Mouse (Mus musculus): ENCODE data around the gene Tfr2. TPM values are rescaled to one million over a fixed set of nuclear protein-coding genes. Genes with fewer than 3 reads are reported as not detected.
A peak's percentile ranks its signal among the peaks of the same experiment; 100 is the strongest.

Gene Tfr2
- total RNA-seq, 4 experiments from 2014 or later: 10.7 to 16.2 (median 12.7) TPM

DNA sequence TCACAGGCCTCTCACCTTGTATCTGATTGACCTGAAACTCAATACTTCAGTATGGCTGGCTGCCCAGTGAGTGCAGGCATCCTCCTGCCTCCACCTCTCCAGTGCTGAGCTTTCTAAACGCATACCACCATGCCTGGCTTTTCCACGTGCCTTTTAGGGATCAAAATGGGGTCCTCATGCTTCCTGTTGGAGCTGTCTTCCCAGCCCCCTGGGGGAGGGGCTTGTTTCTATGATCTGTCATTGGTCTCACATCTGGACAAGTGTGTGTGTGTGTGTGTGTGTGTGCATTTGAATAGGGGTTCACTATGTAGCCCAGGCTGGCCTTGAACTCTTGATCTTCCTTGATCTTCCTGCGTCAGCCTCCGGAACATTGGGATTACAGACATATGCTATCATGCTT is 32.2 kb upstream of the Tfr2 start:
- DNase-seq (ENCODE audit: low spot score in 2 of 2): no peak

DNA sequence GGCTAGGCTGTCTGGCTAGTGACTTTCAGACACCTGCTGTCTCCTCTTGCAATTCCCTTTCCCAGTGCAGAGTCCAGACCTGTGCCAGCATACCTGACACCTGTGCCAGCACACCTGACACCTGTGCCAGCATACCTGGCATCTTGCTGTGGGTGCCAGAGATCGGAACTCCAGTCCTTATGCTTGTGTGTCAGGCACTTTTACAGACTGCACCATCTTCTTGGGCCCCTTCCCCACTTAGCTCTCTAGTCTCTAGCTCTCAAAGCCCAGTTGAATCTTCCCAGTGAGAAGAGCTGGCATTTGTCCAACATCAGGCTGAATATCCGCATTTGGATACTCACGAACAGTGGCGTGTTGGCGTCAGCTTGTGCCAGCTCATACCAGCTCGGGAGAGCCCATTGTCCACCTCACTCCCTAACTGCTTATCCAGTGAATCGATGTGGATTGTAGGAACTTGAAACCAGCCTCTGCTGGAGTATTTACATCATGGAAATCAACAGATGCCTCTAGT is 30.3 kb upstream of the Tfr2 start:
- peak in 1 of 2 experiments; percentile 64 for DNase-seq (ENCODE audit: low spot score in 2 of 2)

DNA sequence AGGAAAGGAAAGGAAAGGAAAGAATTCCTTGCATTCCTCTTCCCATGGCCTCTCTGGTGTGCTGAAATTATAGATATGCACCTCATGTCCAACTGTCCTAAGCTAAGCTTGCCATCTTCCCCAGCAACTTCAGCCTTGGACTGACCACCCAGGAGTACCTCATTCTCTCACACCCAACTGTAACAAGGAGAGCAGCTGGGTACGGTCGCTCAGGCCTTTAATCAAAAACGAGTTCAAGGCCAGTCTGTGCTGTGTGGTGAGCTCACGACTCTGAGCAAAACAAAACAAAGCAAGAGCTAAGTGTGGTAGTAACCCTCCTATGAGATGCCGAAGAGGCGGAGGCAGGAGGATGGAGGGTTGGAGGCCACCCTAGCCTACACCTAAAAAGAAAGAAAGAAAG is 28.6 kb upstream of the Tfr2 start:
- DNase-seq (ENCODE audit: low spot score in 2 of 2): no peak

DNA sequence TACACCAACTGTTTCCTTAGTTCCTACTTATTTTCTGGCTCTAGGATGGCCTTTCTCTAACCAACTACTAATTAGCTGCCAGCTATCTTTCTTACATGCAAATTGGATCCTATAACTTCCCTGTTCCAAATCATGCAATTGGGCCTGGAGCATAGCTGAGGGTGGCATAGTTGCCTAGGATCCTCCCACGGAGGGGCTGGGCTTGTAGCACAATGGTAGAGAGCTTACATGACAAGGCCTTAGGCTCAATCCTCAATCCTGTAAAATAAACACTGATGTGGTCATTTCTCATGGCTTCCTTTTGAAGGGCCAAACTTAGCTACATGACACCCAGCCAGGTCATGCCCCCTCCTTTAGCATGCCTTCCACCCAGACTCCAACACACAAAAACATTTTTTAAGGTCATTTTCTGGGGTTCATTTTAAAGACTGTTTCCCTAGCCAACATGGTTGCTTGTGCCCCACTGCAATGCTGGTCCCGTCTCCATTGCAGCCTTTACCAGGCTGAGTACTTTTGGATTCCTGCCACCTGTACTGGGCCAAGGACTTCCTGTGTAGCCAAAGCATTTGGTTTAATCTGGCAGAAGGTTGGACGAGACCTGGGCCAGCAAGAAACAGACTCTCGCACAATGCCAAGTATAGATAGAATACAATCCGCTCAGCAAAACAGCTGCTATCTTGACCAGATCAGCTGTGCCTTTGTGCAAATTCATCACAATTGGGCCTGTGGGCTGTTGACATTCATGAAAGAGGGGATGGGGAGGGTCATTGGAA is 27.7 kb upstream of the Tfr2 start:
- DNase-seq (ENCODE audit: low spot score in 2 of 2): no peak

DNA sequence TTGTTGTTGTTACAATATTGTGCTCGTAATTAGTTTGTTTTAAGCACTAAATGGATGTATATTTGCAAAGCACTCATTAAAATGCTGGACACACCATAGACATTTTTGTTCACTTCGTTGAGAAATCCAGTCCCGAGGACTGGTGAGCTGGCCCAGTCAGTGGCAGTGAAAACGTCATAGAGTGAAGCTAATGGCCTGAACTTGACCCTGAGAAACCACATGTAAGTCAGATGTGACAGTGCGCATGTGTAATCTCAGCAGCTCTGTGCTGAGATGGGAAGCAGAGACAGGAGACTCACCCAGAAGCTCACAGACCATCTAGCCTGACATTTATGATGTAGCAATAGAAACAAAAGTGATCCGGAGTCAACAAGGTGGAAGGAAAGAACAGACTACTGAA is 24.7 kb upstream of the Tfr2 start:
- no peak for DNase-seq (ENCODE audit: low spot score in 2 of 2)

DNA sequence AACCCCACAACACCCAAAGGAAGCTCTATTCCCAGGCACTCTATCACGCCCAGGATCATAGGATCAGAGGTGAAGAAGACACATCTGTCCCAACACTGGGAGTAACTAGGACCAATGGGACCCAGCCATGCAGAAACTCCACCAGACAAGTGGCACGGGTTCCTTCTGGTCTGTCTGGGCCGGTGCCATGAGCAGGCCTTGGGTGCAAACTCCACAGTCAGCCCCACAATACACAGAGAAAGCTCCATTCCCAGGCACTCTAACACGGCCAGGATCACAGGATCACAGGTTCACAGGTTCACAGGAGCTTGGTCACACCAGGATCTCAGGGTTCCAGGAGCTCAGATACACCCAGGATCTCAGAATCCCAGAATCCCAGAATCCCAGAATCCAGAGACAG is 24.0 kb upstream of the Tfr2 start:
- no peak for DNase-seq (ENCODE audit: low spot score in 2 of 2)

DNA sequence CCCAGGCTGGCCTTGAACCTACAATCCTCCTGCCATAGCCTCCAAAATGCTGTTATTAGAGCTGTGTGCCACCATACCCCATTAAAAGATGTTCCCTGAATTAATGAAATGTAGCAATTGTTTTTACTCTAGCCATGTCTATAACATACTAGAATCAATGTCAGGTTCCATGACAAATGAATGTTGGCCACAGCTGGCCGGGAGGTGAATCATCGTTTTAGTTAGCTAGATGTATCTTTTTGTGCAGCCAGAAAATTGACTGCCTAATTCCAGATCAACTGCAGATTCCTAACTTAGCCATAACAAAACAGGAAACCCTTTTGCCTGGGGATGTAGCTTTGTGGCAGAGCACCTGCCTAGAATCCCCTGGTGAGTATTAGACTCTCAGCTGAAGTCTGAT is 19.8 kb upstream of the Tfr2 start:
- no peak for DNase-seq (ENCODE audit: low spot score in 2 of 2)

DNA sequence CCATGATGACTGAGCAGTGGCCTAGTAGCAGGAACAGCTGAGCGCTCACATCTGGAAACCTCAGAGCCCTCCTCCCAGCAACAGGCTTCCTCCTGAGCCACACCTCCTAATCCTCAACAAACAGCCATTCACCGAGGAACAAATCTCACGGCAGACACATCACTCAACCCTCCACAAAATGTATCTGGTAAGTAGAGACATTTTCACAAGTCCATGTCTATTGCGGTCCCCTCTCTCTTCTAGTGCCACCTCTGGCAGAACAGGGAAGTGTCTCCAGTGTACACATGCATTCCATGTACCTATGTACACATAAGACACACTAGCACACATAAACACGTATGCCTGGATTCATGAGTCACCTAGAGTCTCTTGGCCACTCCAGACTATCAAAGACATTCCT is 18.5 kb upstream of the Tfr2 start:
- DNase-seq (ENCODE audit: low spot score in 2 of 2): no peak

DNA sequence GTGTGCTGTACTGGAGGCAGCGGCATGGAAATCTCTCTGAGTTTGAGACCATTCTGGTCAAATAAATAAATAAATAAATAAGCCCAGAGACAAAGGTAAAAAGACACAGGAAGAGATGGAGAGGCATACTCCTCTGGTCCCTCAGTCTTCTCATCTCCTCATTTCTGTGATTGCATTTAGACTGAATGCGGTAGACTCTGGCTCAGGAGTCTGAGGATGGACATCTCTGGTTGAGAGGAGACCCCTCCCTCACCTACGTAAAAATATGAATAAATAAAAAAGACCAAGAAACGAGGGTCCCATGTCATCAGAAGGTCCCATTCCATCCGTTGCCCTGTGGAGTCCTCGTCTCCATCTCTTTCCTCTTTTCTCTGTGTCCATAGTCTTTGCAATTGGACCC is 16.6 kb upstream of the Tfr2 start:
- no peak for DNase-seq (ENCODE audit: low spot score in 2 of 2)

DNA sequence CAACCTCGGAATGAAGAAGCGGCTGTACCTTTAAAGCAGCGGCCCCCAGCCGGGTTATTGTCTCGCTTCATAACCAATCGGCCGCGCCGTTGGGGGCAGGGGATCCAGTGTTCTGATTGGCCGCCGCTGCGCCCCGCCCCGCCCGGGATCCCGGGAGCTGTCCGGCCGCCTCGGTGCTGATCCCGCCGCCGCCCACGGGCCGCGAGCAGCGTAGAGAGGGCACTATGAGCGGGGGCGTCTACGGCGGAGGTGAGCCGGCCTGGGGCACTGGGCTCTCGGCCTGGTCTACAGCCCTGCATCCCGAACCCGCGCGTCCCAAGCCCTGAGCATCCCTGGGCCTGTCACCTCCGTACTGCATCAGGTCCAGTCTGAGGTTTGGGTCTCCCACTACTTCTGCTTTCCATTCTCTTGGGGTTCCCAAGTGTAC is 16.2 kb upstream of the Tfr2 start, which contains the start of gene Actl6b:
Gene Actl6b (plus strand): TSS at position 107 of the 427 bp plus-strand sequence.
- peak; percentile 79 to 89 for DNase-seq (ENCODE audit: low spot score in 2 of 2)

DNA sequence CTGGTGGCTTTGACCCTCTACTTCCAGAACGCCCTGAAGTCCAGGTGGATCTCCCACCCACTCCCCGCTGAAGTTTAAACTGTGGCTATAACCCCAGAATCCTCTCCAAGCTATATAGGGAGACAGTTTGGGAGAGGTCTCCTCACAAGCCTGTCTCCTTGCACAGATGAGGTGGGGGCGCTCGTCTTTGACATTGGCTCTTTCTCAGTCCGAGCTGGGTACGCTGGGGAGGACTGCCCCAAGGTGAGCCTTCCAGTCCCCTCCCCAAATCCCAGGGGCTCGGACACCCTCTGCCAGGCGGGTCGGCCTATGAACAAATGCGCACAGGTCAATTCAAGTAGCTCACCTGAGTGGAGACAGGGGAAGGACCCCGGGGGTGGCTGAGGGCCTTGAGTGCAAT is 15.7 kb upstream of the Tfr2 start:
- DNase-seq (ENCODE audit: low spot score in 2 of 2): no peak

DNA sequence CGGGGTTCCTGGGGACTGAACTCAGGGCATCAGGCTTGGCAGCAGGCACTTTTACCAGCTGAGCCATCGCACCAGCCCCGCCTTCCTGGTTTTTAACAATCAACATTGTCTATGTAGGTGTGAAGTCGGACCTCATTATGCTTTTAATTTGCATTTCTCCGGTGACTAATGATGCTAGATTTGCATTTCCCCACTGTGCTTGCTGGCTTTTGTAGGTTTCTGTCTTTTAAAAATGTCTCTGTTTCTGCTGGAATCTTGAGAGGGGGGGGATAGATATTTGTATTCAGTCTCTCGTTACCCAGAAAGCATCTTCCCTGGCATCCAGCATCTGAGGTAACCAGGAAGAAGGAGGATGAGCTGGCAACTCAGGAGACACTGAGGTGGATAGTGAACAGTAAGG is 8.1 kb upstream of the Tfr2 start:
- no peak for DNase-seq (ENCODE audit: low spot score in 2 of 2)

DNA sequence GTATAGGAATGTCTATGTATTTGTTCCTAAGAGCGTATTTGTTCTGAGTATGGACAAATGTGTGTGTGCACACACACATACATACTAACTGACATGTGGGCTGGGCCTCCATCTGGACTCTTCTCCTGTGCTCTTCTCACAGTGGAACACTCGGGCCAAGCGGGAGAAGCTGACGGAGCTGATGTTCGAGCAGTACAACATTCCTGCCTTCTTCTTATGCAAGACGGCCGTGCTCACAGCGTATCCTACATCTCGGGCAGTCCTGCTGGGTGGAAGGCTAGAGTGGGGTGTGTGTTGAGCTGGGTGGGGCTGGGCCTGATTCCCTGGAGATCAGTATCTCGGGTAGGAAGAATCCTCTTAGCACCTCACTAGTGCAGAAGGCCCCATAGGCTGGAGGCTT is 6.7 kb upstream of the Tfr2 start:
- peak in 1 of 2 experiments; percentile 60 for DNase-seq (ENCODE audit: low spot score in 2 of 2)

DNA sequence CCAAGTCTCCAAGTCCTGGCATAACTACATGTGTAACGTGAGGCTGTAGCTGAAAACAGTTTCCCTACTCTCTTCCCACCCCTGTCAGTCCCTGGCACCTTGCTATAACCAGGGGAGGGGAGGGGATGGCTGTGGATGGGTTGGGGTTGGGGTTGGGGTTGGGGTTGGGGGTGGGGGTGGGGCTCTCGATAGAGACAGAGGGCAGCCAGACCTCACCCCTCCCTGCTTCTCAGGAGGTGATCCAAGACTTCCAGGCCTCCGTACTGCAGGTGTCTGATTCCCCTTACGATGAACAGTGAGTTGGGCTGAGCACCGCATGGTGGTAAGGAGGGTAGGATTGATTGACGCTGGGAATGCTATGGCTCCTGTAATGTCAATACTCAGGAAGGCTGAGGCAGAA is 3.9 kb upstream of the Tfr2 start:
- DNase-seq (ENCODE audit: low spot score in 2 of 2): no peak

DNA sequence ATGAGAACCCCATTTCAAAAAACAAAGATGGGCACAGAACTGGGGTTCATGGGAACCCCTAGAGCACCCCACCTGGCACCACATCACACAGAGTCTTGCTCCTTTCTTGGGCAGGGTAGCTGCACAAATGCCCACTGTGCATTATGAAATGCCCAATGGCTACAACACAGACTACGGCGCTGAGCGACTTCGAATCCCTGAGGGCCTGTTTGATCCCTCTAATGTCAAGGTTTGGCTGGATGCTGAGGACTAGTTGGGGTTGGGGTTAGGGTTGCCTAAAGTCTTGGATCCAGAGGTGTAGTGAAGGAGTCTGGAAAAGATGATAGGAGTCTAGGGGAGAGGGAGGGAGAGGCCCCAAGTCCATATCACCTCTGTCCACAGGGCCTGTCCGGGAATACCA is 3.2 kb upstream of the Tfr2 start:
- DNase-seq (ENCODE audit: low spot score in 2 of 2): no peak

DNA sequence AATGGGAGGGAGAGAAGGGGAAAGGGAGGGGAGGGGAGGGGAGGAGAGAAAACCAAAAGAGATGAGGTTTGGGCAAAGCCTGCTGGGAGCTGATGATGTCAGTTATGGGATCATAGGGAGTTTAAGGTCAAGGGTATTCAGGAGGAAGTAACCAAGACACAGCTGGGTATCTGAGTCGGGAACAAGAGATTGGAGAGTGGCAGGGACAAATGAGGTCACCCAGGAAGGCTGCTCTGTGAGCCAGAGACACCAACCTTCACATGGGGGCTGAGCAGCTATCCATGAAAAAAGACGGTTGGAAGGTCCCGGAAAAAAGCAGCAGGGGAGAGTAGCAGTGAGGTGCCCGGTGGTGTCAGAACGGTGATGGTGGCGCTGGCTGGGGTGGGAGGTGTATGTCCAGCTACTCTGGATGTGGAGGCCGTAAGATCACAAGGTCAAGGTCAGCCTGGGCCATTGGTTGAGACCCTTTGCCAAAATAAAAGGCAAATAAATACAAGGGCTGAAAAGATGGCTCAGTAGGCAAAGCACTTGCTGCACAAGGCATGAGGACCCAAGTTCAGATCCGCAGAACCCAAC is 1.3 kb upstream of the Tfr2 start:
- no peak for DNase-seq (ENCODE audit: low spot score in 2 of 2)

DNA sequence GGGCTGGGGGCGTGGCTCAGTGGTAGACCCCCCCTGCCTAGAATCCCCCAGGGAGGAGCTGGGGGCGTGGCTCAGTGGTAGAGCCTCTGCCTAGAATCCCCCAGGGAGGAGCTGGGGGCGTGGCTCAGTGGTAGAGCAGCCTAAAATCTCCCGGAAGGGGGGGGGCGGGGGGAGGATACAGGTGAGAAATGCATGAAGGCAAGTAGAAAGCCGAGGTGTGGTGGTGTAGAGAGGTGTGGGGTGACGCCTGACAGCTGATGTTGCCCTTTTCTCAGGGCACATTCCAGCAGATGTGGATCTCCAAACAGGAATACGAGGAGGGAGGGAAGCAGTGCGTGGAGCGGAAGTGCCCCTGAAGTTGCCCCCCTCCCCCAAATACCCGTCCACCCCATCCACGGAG is 609 bp upstream of the Tfr2 start:
- DNase-seq (ENCODE audit: low spot score in 2 of 2): no peak

DNA sequence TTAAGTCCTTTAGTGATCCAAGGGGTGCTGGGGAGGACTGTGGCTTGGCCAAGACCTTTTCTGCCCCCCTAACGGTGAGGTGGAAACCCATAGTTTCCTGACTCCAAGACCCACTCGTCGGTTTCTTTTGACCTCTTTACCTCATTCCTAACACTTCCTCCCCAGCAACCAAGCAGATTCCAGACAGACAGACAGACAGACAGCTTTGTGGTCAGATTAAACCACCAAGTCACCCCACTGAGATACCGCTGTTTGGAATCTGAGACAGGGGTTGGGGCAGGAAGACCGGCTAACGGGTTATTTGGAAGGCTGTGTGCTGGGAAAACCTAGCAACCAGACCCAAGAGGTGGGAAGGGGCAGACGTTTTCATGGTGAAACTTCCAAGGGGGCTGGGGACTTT is 541 bp downstream of the Tfr2 start:
- DNase-seq (ENCODE audit: low spot score in 2 of 2): no peak

DNA sequence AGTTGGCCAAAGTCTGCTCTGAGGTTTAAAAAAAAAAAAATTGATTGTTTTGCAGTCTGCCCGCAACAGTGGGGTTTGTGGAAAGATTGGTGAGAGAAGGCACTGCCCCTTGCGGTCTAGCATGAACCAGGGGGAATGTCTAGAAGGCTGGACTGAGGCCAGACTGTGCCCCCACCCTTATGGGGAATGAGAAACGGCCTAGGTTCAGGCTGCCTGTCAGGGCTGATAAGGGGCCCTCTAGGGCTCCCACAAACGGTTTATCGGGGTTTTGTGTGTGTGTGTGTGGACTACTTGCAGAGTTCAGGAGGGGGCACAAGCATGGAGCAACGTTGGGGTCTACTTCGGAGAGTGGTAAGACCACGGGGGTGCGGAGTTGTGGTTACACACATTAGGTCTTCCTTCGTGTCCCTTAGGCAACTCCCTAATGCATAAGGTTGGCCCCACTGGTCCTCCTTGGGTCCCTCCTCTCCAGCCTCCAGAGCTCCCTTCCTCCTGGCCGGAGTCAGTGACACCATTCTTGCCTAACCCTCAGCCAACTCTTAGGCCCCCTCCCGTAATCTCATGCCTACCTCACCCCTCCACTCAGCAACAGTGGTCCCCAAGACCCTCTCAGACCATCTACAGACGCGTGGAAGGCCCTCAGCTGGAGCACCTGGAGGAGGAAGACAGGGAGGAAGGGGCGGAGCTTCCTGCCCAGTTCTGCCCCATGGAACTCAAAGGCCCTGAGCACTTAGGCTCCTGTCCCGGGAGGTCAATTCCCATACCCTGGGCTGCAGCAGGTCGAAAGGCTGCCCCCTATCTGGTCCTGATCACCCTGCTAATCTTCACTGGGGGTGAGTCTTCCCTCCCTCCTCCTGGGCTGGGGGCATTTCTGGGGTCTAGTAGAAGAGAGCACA is 1.3 kb downstream of the Tfr2 start:
- no peak for DNase-seq (ENCODE audit: low spot score in 2 of 2)

DNA sequence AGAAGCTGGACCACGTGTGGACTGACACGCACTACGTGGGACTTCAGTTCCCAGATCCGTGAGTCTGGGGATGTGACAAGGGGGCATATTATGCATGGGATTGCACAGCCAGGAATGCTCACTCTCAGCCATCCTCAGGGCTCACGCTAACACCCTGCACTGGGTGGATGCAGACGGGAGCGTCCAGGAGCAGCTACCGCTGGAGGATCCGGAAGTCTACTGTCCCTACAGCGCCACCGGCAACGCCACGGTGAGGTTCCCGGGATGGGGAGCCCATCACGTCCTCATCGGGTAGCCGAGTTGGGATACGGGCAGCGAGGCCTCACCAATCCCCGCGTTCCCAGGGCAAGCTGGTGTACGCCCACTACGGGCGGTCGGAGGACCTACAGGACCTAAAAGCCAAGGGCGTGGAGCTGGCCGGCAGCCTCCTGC is 4.8 kb downstream of the Tfr2 start:
- DNase-seq (ENCODE audit: low spot score in 2 of 2): peak; percentile 33 to 54

DNA sequence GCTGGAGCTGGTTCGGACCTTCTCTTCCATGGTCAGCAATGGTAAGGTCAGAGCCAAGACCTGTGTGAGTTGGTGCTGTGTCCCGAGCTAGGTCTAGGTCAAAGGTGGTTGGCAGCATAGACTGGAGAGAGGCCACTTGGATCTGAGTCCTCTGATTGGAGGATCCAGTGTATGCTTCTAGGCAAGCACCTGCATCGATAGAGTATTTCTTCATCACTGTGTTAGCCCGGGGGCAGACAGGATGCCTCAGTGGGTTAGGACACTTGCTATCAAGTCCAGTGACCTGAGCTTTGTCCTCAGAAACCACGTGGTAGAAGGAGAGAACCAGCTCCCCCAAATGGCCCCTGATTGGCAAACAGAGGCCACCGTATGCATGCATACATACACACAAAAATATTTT is 10.6 kb downstream of the Tfr2 start:
- DNase-seq (ENCODE audit: low spot score in 2 of 2): no peak

DNA sequence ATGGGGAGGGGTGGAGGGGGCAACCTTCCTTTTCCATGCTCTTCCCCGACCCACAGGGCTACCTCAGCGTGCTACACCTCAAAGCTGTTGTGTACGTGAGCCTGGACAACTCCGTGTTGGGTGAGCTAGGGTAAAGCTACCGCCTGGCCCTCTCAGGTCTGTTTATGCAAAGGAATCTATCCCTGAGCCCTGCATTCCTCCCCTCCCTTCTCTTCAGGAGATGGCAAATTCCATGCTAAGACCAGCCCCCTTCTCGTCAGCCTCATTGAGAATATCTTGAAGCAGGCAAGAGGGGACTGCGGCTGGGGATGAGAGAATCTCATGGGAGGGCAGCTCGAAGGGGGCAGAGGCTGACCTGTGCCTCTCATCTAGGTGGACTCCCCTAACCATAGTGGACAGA is 13.1 kb downstream of the Tfr2 start:
- no peak for DNase-seq (ENCODE audit: low spot score in 2 of 2)
